Mouse (Mus musculus) thymus, postnatal 4 days (tissue): ENCODE results near the gene Bnc2.

Source experiments
- DNase-seq: peaks from one replicate; pipeline ENCODE4 v3.0.0; 2021

Bnc2 gene

GRCm38 (mm10) chr4:84411431-84411830, 263.6 kb downstream of the Bnc2 start:
- no peak for DNase-seq

- DNase-seq = no peak
Observed at GRCm38 (mm10) chr4:84407328-84408028, 267.6 kb downstream of the Bnc2 start.

- no peak for DNase-seq
Observed at GRCm38 (mm10) chr4:84403356-84404145, 271.5 kb downstream of the Bnc2 start.

GRCm38 (mm10) chr4:84388991-84389390, 286.1 kb downstream of the Bnc2 start:
- no peak for DNase-seq

- DNase-seq = no peak
Observed at GRCm38 (mm10) chr4:84385156-84385555, 289.9 kb downstream of the Bnc2 start.

GRCm38 (mm10) chr4:84379289-84379688, 295.8 kb downstream of the Bnc2 start:
- DNase-seq = no peak

- DNase-seq = no peak
Observed at GRCm38 (mm10) chr4:84377513-84377912, 297.6 kb downstream of the Bnc2 start.

- DNase-seq = no peak
Observed at GRCm38 (mm10) chr4:84362337-84362823, 312.7 kb downstream of the Bnc2 start.

- no peak for DNase-seq
Observed at GRCm38 (mm10) chr4:84361165-84361564, 313.9 kb downstream of the Bnc2 start.

GRCm38 (mm10) chr4:84359996-84360395, 315.1 kb downstream of the Bnc2 start:
- no peak for DNase-seq

- no peak for DNase-seq
Observed at GRCm38 (mm10) chr4:84358204-84358603, 316.9 kb downstream of the Bnc2 start.

GRCm38 (mm10) chr4:84357382-84357781, 317.7 kb downstream of the Bnc2 start:
- DNase-seq = no peak

- DNase-seq = no peak
Observed at GRCm38 (mm10) chr4:84356468-84357153, 318.5 kb downstream of the Bnc2 start.

- no peak for DNase-seq
Observed at GRCm38 (mm10) chr4:84352656-84353055, 322.4 kb downstream of the Bnc2 start.

- no peak for DNase-seq
Observed at GRCm38 (mm10) chr4:84349536-84349935, 325.5 kb downstream of the Bnc2 start.

- no peak for DNase-seq
Observed at GRCm38 (mm10) chr4:84339172-84339571, 335.9 kb downstream of the Bnc2 start.

GRCm38 (mm10) chr4:84331995-84332394, 343.1 kb downstream of the Bnc2 start:
- no peak for DNase-seq

- DNase-seq = no peak
Observed at GRCm38 (mm10) chr4:84331450-84331849, 343.6 kb downstream of the Bnc2 start.

GRCm38 (mm10) chr4:84330509-84330908, 344.6 kb downstream of the Bnc2 start:
- DNase-seq = no peak

- no peak for DNase-seq
Observed at GRCm38 (mm10) chr4:84329651-84330050, 345.4 kb downstream of the Bnc2 start.

GRCm38 (mm10) chr4:84324371-84324770, 350.7 kb downstream of the Bnc2 start:
- DNase-seq = no peak

- no peak for DNase-seq
Observed at GRCm38 (mm10) chr4:84321598-84321997, 353.5 kb downstream of the Bnc2 start.

- no peak for DNase-seq
Observed at GRCm38 (mm10) chr4:84317421-84317820, 357.7 kb downstream of the Bnc2 start.

GRCm38 (mm10) chr4:84311371-84311770, 363.7 kb downstream of the Bnc2 start:
- no peak for DNase-seq
